Mouse (Mus musculus): ENCODE data around the gene Timm23. TPM values are rescaled to one million over a fixed set of nuclear protein-coding genes. Genes with fewer than 3 reads are reported as not detected.
"Not testable (repeated sequence)": the region's sequence is repeated elsewhere in the genome, so short reads cannot be mapped to it uniquely, and the experiment has no call there.

Gene Timm23
- 252 and 264 TPM in 2 replicates for polyA plus RNA-seq (2015; fragmentation: Nextera tagmentation; extraction: Ambion mirVana)

DNA sequence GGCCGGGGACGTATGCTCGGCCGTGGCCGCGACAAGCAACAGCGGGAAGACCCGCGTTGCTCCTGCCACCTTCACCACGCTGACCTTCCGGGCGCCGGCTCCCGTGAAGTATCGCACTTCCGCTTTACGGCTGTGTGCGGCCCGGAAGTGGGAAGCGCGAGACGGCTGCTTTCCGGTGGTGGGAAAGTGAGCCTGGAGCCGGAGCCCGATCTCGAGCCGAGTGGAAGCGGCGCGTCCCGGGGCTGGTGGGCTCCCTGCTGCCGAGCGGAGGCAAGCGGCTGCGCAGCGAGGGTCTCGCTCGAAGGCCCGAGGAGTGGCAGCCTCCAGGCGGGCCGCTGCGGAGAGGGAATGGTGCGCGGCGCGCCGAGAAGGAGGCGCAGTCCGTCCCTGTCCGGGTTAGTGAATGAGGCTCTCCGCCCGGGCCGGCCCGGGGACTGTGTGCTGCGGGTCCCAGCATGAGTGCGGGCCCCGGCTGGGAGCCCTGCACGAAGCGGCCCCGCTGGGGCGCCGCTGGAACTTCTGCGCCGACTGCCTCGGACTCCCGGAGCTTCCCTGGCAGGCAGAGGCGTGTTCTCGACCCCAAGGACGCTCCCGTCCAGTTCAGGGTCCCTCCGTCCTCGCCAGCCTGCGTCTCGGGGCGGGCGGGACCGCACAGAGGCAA, at the start of gene Timm23, which contains the start of gene Parg:
TSS of gene Timm23 (minus strand) at position 108 of the 661 bp plus-strand sequence.
TSS of gene Parg (plus strand) at position 159 of the 661 bp plus-strand sequence.
- Histone ChIP-seq H3K4me2 (peak within 1 kb of the TSS; percentile 74), H3K27me3 (no peaks in the 10 kb centered on the region), H3K9me3 (no peaks in the 10 kb centered on the region), H3K4me3 (peak within 1 kb of the TSS; percentile 100), H3K27ac (peak within 1 kb of the TSS; percentile 76), H3K9ac (peak within 1 kb of the TSS; percentile 98), H3K36me3 (peaks cover 18% of the 10 kb centered on the region), H3K4me1 (peaks cover 21% of the 10 kb centered on the region)
- WGBS, result under 1% methylated on average over 64 of the region's 77 CpGs
- peak; percentile 92 for ATAC-seq (ENCODE audit: borderline replicate concordance, extremely low read depth, low FRiP score, low TSS enrichment)

DNA sequence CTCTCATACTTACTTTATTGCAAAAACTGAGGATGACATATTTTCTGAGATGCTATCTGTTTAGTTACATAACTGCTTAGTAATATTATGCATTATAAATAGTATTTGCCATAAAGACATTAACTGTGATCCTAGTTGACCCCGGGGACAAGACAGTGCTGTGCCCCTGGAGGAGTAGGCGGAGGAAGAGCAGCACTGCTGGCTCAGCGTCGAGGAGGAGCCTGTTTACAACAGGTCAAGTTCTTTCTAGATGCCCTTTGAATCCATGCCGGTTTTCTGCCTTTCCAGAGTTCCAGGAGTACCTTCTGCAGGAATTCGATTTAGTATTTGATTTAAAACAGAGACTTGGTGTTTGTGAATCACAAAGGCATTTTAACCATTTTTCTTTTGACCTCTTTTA, 47.9 kb upstream of the Timm23 start:
- Histone ChIP-seq H3K4me1 (no peaks in the 10 kb centered on the region), H3K9ac (no peak overlapping the region), H3K27ac (no peak overlapping the region), H3K9me3 (no peaks in the 10 kb centered on the region), H3K4me2 (no peak overlapping the region), H3K27me3 (no peaks in the 10 kb centered on the region), H3K4me3 (no peak overlapping the region), H3K36me3 (peaks cover 6% of the 10 kb centered on the region; the same call in 1 of the 2 replicates)
- no peak for ATAC-seq (ENCODE audit: borderline replicate concordance, extremely low read depth, low FRiP score, low TSS enrichment)
- 77% methylated on average over 6 of the region's 6 CpGs for WGBS

DNA sequence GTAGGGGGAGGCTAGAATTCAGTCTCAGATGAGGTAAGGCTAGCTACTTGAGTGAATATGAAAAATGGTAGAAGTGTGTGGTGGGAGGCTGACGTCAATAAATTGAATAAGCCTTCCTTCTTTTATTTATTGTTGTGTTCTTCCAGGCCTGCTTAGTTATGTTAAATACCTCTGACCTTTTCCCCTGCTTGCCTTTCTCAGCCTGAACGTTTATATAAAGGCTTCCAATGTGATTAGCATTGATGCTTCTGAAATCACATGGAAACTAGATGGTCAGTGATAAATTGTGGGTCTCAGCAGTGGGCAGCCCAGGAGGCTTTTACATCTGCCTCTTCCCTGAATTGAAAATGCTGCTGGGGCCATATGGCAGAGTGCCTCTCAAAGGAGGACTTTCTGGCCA, 44.3 kb upstream of the Timm23 start:
- Histone ChIP-seq H3K9me3 (no peaks in the 10 kb centered on the region), H3K4me1 (no peaks in the 10 kb centered on the region), H3K9ac (no peak overlapping the region), H3K27ac (no peak overlapping the region), H3K4me2 (no peak overlapping the region), H3K36me3 (peaks cover 13% of the 10 kb centered on the region), H3K4me3 (no peak overlapping the region), H3K27me3 (no peaks in the 10 kb centered on the region)
- ATAC-seq (ENCODE audit: borderline replicate concordance, extremely low read depth, low FRiP score, low TSS enrichment), result no peak
- 39% methylated on average over 2 of the region's 2 CpGs for WGBS

DNA sequence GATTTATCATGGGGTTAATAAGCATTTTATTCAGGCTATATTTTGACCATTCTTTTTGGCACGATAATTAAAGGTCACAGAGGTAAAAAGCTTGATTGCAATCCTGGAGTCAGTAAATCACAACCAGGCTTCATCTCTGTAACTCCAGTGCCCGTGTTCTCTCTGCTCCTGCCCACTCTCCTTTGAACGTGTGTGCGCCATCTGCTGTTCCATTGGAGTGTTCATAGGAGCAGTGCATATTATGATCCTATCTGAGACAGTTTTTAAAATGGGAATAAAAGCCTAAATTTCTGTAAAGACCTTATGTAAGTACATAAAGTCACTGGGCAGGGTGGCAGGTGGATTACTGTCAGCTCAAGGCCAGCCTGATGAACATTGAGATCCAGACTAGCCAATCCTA, 40.7 kb upstream of the Timm23 start:
- no peak for ATAC-seq (ENCODE audit: borderline replicate concordance, extremely low read depth, low FRiP score, low TSS enrichment)
- 79% methylated on average over 4 of the region's 4 CpGs for WGBS
- Histone ChIP-seq H3K27me3 (no peaks in the 10 kb centered on the region), H3K4me2 (no peak overlapping the region), H3K9ac (no peak overlapping the region), H3K9me3 (no peaks in the 10 kb centered on the region), H3K4me3 (no peak overlapping the region), H3K27ac (no peak overlapping the region), H3K36me3 (peaks cover 16% of the 10 kb centered on the region), H3K4me1 (no peaks in the 10 kb centered on the region)

DNA sequence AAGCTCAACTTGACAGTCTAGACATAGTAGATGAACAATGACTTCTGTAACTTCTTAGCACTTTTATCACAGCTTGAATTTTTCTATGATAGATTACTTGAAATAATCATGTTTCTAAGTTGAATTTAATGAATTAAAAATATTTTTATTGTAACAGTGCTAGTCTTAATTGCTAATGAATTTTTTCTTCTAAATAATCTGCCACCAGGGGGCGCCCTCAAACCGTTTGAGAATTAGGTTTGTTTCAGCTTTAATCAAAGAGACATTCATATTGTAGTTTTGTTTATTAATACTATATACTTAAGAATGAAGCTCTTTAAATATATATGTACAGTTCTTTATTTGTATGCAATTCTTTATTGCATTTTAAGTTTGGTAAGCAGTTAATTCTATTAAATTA, 27.3 kb upstream of the Timm23 start:
- no peak overlapping the region for H3K9ac ChIP-seq
- 0% methylated on average over 2 of the region's 2 CpGs for WGBS
- no peak overlapping the region for H3K4me2 ChIP-seq
- no peaks in the 10 kb centered on the region for H3K9me3 ChIP-seq
- H3K4me3 ChIP-seq, result no peak overlapping the region
- ATAC-seq (ENCODE audit: borderline replicate concordance, extremely low read depth, low FRiP score, low TSS enrichment), result no peak
- no peak overlapping the region for H3K27ac ChIP-seq
- H3K36me3 ChIP-seq, result peaks cover 5% of the 10 kb centered on the region; the same call in 1 of the 2 replicates
- no peaks in the 10 kb centered on the region for H3K4me1 ChIP-seq
- H3K27me3 ChIP-seq, result no peaks in the 10 kb centered on the region

DNA sequence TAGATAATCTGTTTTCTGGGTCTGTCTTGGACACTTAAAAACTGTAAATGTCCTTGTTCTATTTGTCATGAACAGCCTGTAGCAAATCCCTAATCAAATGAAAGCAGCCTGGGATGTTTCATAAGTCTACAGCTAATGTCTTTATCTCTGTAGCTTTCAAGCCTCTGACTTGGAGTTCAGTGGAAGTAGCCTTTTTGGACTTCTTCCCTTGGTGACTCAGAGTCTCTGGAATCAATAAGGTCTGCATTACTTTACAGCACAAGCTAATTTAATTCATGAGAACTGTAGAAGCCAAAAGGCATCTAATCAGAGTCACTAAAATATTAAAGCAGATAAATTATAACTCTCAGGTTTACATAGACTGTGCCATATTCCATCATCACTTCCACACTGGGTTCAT, 24.9 kb upstream of the Timm23 start:
- Histone ChIP-seq H3K36me3 (peaks cover 5% of the 10 kb centered on the region; the same call in 1 of the 2 replicates), H3K4me2 (no peak overlapping the region), H3K9me3 (no peaks in the 10 kb centered on the region), H3K27me3 (no peaks in the 10 kb centered on the region), H3K4me3 (no peak overlapping the region), H3K4me1 (no peaks in the 10 kb centered on the region), H3K9ac (no peak overlapping the region), H3K27ac (no peak overlapping the region)
- ATAC-seq (ENCODE audit: borderline replicate concordance, extremely low read depth, low FRiP score, low TSS enrichment), result no peak

DNA sequence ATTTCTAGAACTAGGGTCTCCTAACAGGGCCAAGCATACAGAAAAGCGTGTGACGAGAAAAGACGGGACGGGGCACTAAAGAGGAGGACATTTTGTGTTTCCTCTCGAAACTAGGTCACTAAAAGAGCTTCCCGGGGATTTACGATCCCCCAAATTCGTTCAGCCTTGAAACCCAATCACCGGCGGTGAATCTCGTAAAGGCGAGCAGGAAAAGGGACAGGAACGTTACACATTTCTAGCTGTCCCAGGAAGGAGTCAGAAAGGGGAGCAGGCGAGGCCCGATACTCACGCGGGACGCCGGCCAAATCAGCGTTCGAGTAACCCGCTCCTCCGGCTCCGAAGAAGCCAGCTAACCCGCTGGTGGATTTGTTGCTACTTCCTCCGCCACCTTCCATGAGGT, 344 bp downstream of the Timm23 start:
- H3K9me3 ChIP-seq, result no peaks in the 10 kb centered on the region
- peaks cover 22% of the 10 kb centered on the region for H3K36me3 ChIP-seq
- peak overlapping the region; percentile 38 for H3K27ac ChIP-seq
- peaks cover 21% of the 10 kb centered on the region for H3K4me1 ChIP-seq
- WGBS, result under 1% methylated on average over 25 of the region's 26 CpGs
- peak overlapping the region; percentile 59 for H3K4me2 ChIP-seq
- peak overlapping the region; percentile 98 for H3K9ac ChIP-seq
- peak; percentile 29; the same call in 1 of the 2 replicates for ATAC-seq (ENCODE audit: borderline replicate concordance, extremely low read depth, low FRiP score, low TSS enrichment)
- H3K27me3 ChIP-seq, result no peaks in the 10 kb centered on the region
- peak overlapping the region; percentile 100 for H3K4me3 ChIP-seq

DNA sequence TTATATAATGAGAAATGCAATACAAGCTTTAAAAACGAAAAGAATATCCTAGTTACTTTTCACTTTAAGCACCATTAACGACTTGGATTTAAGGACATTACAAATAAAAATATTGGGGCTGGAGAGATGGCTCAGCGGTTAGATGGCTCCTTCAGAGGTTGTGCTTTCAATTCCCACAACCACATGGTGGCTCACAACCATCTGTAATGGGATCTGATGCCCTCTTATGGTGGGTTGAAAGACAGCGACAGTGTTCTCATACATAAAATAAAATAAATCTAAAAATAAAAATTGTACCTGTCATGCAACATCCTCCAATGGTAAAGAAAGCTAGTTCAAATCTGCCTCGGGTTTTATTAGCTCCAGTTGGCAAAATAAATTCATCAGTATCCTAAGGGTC, 8.1 kb downstream of the Timm23 start:
- H3K4me3 ChIP-seq; H3K4me1 ChIP-seq; H3K9me3 ChIP-seq; H3K4me2 ChIP-seq; H3K27me3 ChIP-seq; H3K27ac ChIP-seq; ATAC-seq (ENCODE audit: borderline replicate concordance, extremely low read depth, low FRiP score, low TSS enrichment); H3K9ac ChIP-seq: not testable (repeated sequence)
- H3K36me3 ChIP-seq, result peaks cover 66% of the 10 kb centered on the region
- 74% methylated on average over 5 of the region's 5 CpGs for WGBS

DNA sequence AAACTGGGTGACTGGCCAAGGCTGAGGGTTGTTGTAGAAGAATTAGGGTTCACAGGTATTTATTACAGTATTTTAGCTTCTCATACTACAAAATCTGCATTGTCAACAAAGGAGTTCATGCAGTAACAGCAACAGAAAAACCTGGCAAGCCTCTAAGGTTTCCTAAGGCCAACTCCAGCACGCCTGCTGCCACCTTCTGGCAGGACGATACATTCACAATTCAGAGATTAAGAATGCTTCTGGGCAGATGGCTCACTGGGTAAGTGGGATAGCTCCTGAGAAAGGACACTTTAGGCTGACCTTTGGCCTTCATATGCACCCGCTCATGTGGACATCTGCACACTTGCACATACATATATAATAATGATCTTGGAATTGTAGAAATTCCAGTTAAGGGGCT, 9.3 kb downstream of the Timm23 start:
- H3K27me3 ChIP-seq, result no peaks in the 10 kb centered on the region
- no peak overlapping the region for H3K27ac ChIP-seq
- no peak overlapping the region for H3K4me3 ChIP-seq
- no peak overlapping the region for H3K9ac ChIP-seq
- WGBS, result 42% methylated on average over 3 of the region's 3 CpGs
- H3K4me1 ChIP-seq, result no peaks in the 10 kb centered on the region
- no peak for ATAC-seq (ENCODE audit: borderline replicate concordance, extremely low read depth, low FRiP score, low TSS enrichment)
- H3K9me3 ChIP-seq, result no peaks in the 10 kb centered on the region
- peaks cover 69% of the 10 kb centered on the region for H3K36me3 ChIP-seq
- H3K4me2 ChIP-seq, result no peak overlapping the region

DNA sequence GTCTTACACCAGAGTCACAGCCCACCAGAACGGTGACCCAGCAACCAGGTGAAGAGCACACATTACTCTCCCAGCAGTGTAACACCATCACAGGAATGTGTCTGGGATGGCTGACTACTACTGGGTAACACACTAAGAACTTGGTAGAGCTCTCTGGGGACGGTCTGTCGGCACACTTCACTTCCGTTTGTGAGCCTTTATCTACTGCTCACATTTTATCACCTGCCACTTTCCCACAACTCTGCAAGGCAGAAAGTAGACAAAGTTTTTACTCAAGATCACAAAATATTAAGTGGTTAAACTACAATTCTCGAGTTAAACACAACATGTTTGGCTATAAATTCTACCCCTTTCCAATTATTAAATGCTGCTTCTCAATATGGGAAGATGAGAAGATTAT, 9.8 kb downstream of the Timm23 start:
- Histone ChIP-seq H3K9me3 (no peaks in the 10 kb centered on the region), H3K4me1 (no peaks in the 10 kb centered on the region), H3K36me3 (peaks cover 70% of the 10 kb centered on the region), H3K9ac (no peak overlapping the region), H3K27ac (no peak overlapping the region), H3K4me3 (no peak overlapping the region), H3K4me2 (no peak overlapping the region), H3K27me3 (no peaks in the 10 kb centered on the region)
- no peak for ATAC-seq (ENCODE audit: borderline replicate concordance, extremely low read depth, low FRiP score, low TSS enrichment)
- WGBS, result 88% methylated on average over 5 of the region's 5 CpGs

DNA sequence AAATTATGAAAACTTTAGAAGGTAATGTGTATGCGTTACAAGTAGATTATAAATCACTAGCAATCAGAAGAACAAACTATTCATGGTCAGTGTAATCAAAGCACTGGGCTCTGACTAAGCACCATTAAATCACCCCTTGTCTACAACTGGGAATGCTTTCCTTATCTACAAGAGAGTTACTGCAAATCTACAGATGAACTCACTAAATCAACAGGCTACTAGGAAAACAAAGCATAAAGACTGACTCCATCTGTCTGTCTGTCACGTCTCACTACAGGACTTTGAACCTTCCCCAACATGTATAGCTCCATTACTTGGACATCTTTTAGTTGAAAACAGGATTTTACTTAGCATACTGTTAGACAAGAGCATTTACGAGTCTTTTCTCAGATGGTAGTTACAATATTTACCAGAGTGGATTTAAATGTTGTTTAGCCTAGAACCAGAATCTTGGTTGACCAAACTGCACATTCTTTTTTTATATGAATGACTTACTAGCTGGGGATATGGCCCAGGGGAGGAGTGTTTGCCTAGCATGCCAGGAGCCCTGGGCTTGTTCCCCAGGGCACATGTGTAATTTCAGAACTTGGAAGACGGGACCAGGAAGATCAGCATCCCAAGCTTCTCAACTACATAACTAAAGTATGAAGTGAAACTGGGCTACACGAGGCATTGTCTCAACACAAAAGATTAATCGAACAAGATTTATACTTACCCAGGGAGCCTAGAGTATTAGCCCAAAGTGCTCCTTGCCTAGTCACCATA, 10.9 kb downstream of the Timm23 start:
- Histone ChIP-seq H3K4me2 (no peak overlapping the region), H3K4me1 (no peaks in the 10 kb centered on the region), H3K27ac (no peak overlapping the region), H3K36me3 (peaks cover 71% of the 10 kb centered on the region), H3K27me3 (no peaks in the 10 kb centered on the region), H3K9me3 (no peaks in the 10 kb centered on the region), H3K4me3 (no peak overlapping the region), H3K9ac (no peak overlapping the region)
- ATAC-seq (ENCODE audit: borderline replicate concordance, extremely low read depth, low FRiP score, low TSS enrichment), result no peak
- WGBS, result 84% methylated on average over 6 of the region's 6 CpGs

DNA sequence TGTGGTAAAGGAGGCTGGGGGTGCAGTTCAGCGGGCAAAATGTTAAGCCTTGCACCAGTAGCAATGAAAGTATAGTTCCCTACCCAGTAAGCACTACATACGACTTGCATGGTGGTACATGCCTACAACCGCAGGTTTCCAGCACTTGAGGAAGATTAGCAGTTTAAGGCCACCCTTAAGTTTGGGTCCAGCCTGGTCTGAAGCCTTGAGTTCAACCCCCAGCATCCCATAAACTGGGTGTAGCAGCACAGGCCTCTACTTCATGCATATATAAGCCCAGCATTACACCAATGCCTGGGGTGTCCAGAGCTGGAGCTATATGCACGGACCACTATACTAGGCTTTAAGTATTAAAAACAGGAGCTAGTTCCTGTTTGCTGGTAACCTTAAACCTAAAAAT, 17.9 kb downstream of the Timm23 start:
- H3K27ac ChIP-seq, result no peak overlapping the region
- no peak for ATAC-seq (ENCODE audit: borderline replicate concordance, extremely low read depth, low FRiP score, low TSS enrichment)
- H3K9ac ChIP-seq, result no peak overlapping the region
- H3K9me3 ChIP-seq, result no peaks in the 10 kb centered on the region
- no peak overlapping the region for H3K4me3 ChIP-seq
- H3K4me1 ChIP-seq, result no peaks in the 10 kb centered on the region
- H3K4me2 ChIP-seq, result no peak overlapping the region
- H3K27me3 ChIP-seq, result no peaks in the 10 kb centered on the region
- WGBS, result 97% methylated on average over 4 of the region's 4 CpGs
- peaks cover 76% of the 10 kb centered on the region for H3K36me3 ChIP-seq

Measured in lung, embryonic 15.5 days (tissue).